Mouse (Mus musculus) monocyte, adult 2 months (primary cell): ENCODE measurements at regions not wholly inside any gene's neighbourhood (a gene's known extent, or its start where the extent isn't known, plus 50 kb on each side); places are given as distances from the start of the nearest gene placed in this dataset.

ENCODE experiments used
- DNase-seq, 2 experiments: peaks; one replicate each; pipeline ENCODE4 v3.0.0; 2022; ENCODE audit warnings: low spot score in 2 of 2, low read depth in 1 of 2

DNA sequence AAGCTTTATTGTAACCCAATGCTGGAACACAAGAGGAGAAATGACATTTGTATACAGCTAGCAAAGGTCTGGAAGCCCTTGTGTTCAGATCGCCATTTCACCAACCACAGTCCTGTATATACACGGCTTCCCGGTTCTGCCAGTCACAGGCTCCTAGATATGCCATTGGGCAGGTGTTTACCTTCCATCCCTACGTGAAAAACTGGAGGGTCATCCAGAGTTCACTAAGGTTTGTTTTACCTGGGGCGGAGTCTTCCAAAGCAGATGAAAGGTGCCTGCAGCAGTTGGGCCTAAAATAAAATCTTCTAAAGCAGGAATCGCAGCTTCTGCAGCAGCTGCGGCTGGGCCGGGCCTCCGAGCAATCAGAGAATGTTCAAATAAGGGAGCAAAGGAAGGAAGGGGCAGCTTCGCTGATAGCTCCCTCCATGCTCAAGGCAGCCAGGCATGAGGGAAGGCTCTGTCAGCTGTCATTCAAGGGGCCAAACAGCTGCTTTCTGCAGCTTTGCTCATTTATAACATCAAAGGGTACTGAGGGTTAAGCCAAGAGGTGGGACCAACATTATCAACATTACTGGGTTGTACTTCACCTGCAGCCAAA, 81.7 kb upstream of the Hmga2 start:
- DNase-seq, result no peak

DNA sequence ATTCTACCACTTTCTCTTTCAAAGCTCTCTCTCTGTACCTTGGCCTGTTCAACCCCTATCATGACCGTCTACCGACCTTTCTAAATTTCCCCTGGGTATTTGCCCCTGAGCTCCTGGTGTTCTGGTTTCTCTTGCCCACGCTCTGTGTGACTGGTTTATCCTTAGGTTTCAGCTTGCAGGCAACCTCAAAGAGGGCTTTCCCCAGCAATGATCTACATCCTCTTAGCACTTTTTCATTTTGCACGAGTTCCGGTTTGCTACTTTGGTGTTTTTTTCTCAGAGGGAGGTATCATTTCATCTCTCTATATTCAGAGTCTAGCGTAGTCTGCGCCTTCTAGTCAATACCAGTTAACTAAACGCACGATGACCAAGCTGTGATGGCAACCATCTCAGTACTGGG, 79.8 kb upstream of the Hmga2 start:
- no peak for DNase-seq

DNA sequence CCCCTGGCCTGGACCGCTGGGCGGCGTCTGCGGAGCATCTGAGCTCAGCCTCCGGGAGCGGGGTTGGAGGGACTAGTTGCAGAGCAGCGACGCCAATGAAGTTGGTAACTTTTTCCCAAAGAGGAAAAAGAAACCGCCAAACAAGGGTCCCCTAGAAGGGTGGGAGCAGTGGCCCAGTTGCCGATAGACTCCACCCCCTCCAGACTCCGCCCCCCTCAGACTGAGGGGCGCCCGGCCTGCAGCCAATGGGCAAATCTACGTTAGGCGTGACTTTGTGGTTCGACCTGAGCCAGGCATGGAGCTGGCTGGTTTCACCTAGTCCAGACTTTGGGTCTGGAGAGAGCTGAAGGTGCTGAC, 76.8 kb upstream of the Hmga2 start:
- DNase-seq, result no peak

DNA sequence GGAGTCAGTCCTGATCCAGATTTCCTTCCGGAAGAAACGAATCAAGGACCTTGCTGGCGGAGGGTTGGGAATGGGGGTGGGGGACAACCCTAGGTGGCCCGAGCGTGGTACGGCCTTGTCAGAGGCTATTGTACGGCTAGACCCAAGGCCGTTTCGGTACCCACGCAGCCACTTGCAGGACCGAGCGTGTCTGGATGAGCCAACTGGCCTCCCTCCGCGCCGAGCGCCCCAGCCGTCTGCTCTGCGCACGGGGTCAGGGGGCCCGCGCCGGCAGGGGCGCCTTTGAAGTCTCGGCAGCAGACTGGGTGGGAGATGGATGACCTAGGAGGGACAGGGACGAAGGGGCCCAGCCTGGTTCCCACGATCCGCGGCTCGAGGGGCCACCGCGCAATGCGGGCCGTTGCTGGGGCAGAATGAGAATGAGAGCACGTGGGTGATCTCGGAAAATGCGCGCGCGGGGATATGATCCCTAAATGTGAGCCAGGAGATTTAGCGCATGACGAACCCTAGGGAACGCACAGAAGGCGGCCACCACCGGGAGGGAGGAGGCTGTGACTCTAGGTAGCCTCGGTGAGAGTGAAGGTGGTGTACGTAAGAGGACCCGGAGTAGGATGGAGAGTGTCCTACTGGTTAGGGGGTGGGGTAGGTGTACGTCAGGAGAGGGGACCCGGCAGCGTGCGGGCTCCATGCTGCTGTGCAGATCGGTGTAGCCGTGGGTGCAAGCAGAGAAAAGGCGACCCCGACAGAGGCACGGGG, 76.2 kb upstream of the Hmga2 start:
- no peak for DNase-seq

DNA sequence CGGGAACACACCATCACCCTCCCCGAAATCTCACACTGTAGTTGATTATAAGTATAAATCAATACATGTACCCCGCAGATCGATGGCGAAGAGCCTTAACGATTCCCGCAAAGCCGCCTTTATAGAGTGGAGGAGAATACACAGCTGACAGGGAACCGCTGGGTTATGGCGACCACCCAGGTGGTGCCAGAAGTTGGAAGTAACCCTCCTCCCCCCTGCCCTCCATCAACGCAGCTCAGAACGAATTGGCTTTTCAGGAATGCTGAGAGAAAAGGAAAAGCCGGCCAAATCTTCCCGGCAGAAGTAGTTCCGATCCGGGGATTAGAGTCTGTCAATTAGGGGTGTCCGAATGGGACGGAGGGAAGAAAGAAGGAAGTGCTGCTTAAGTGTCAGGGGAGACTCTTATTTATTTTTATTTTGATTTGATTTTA, 75.6 kb upstream of the Hmga2 start:
- no peak for DNase-seq

GRCm38 (mm10) chr10:120547164-120547563, 70.9 kb upstream of the Hmga2 start:
- no peak for DNase-seq

- no peak for DNase-seq
These were observed 65.3 kb upstream of the Hmga2 start for GRCm38 (mm10) chr10:120541618-120542017.

- no peak for DNase-seq
These were observed 62.3 kb upstream of the Hmga2 start for GRCm38 (mm10) chr10:120538561-120538960.

- no peak for DNase-seq
These were observed 52.1 kb upstream of the Hmga2 start for GRCm38 (mm10) chr10:120528406-120528805.

- DNase-seq, result no peak
These were observed 51.7 kb upstream of the Hmga2 start for GRCm38 (mm10) chr10:120527951-120528350.

- no peak for DNase-seq
These were observed 50.7 kb upstream of the Hmga2 start for GRCm38 (mm10) chr10:120526991-120527390.
